Mouse (Mus musculus) embryo, embryonic 11.5 days (tissue): ENCODE results near the gene Ugt1a8.

Experiments used
- DNase-seq: peaks from one replicate; pipeline ENCODE4 v3.0.0-alpha.2; 2012; ENCODE audit warnings: low read depth, low spot score

Ugt1a8 gene

GRCm38 (mm10) chr1:88235046-88235893 is 147.7 kb downstream of the Ugt1a8 start:
- DNase-seq = no peak

GRCm38 (mm10) chr1:88235894-88236415 is 148.3 kb downstream of the Ugt1a8 start:
- DNase-seq = no peak

- no peak for DNase-seq
Measured at GRCm38 (mm10) chr1:88237311-88237710, 149.7 kb downstream of the Ugt1a8 start.

- DNase-seq = no peak
Measured at GRCm38 (mm10) chr1:88238771-88239170, 151.2 kb downstream of the Ugt1a8 start.

- no peak for DNase-seq
Measured at GRCm38 (mm10) chr1:88240072-88240471, 152.5 kb downstream of the Ugt1a8 start.

GRCm38 (mm10) chr1:88240579-88240978 is 153.0 kb downstream of the Ugt1a8 start:
- no peak for DNase-seq

- no peak for DNase-seq
Measured at GRCm38 (mm10) chr1:88243861-88244260, 156.2 kb downstream of the Ugt1a8 start.

- no peak for DNase-seq
Measured at GRCm38 (mm10) chr1:88245881-88246280, 158.3 kb downstream of the Ugt1a8 start.

GRCm38 (mm10) chr1:88246386-88246785 is 158.8 kb downstream of the Ugt1a8 start:
- DNase-seq = no peak

- DNase-seq = no peak
Measured at GRCm38 (mm10) chr1:88247660-88248059, 160.0 kb downstream of the Ugt1a8 start.

GRCm38 (mm10) chr1:88248658-88249057 is 161.0 kb downstream of the Ugt1a8 start:
- DNase-seq = no peak

- no peak for DNase-seq
Measured at GRCm38 (mm10) chr1:88249596-88249995, 162.0 kb downstream of the Ugt1a8 start.

GRCm38 (mm10) chr1:88250023-88250422 is 162.4 kb downstream of the Ugt1a8 start:
- no peak for DNase-seq

- no peak for DNase-seq
Measured at GRCm38 (mm10) chr1:88253106-88253505, 165.5 kb downstream of the Ugt1a8 start.

GRCm38 (mm10) chr1:88253540-88253939 is 165.9 kb downstream of the Ugt1a8 start:
- DNase-seq = no peak

- DNase-seq = no peak
Measured at GRCm38 (mm10) chr1:88254793-88255465, 167.3 kb downstream of the Ugt1a8 start.

- no peak for DNase-seq
Measured at GRCm38 (mm10) chr1:88255466-88255857, 167.8 kb downstream of the Ugt1a8 start.

GRCm38 (mm10) chr1:88255989-88256754 is 168.6 kb downstream of the Ugt1a8 start:
- DNase-seq = no peak

GRCm38 (mm10) chr1:88256886-88257663 is 169.5 kb downstream of the Ugt1a8 start:
- no peak for DNase-seq

GRCm38 (mm10) chr1:88257681-88258080 is 170.1 kb downstream of the Ugt1a8 start:
- no peak for DNase-seq

GRCm38 (mm10) chr1:88258361-88258760 is 170.7 kb downstream of the Ugt1a8 start:
- no peak for DNase-seq
